Mouse (Mus musculus) C2C12 (cell line): ENCODE measurements around the gene Slc19a3. TPM values are rescaled to one million over a fixed set of nuclear protein-coding genes. Genes with fewer than 3 reads are reported as not detected.

ENCODE experiments used
- H3K27me3 ChIP-seq: one replicate; pipeline ENCODE4 v1.6.1; 2011; ENCODE audit not compliant: control insufficient read depth, insufficient read depth, insufficient read length
- H3K36me3 ChIP-seq: one replicate; pipeline ENCODE4 v1.6.1; 2011; ENCODE audit not compliant: control insufficient read depth, insufficient read depth
- H3K4me3 ChIP-seq: one replicate; pipeline ENCODE4 v1.5.1; 2011; ENCODE audit warnings: mild to moderate bottlenecking, control low read depth; ENCODE audit not compliant: poor library complexity, insufficient read depth, severe bottlenecking
- H3K79me2 ChIP-seq: one replicate; pipeline ENCODE4 v1.6.1; 2011; ENCODE audit not compliant: control insufficient read depth, insufficient read depth
- H3K79me3 ChIP-seq: one replicate; pipeline ENCODE4 v1.6.1; 2011; ENCODE audit warnings: low read depth, control low read depth
- H3ac ChIP-seq: one replicate; pipeline ENCODE3; 2011; ENCODE audit warnings: low read depth; ENCODE audit not compliant: control insufficient read depth, insufficient read length
- CEBPB ChIP-seq: IDR thresholded peaks from one replicate; pipeline ENCODE4 v1.6.1; 2011; ENCODE audit warnings: low read depth, mild to moderate bottlenecking, control low read depth, moderate library complexity
- CTCF ChIP-seq: IDR thresholded peaks from one replicate; pipeline ENCODE4 v1.5.1; 2011; ENCODE audit not compliant: control insufficient read depth, insufficient read depth, insufficient read length
- FOSL1 ChIP-seq: IDR thresholded peaks from one replicate; pipeline ENCODE4 v1.8.0; 2011; ENCODE audit warnings: mild to moderate bottlenecking, low read length; ENCODE audit not compliant: poor library complexity, insufficient read depth, severe bottlenecking
- MAX ChIP-seq: IDR thresholded peaks from one replicate; pipeline ENCODE4 v1.6.1; 2011; ENCODE audit warnings: mild to moderate bottlenecking, control low read depth
- MYOD1 ChIP-seq: IDR thresholded peaks from one replicate; pipeline ENCODE4 v1.6.1; 2011; ENCODE audit warnings: low read depth; ENCODE audit not compliant: control insufficient read depth, insufficient read length
- MYOG ChIP-seq: IDR thresholded peaks from one replicate; pipeline ENCODE4 v1.6.1; 2011; ENCODE audit not compliant: control insufficient read depth, insufficient read length; ENCODE audit errors: extremely low read depth
- USF1 ChIP-seq: IDR thresholded peaks from one replicate; pipeline ENCODE4 v1.6.1; 2011; ENCODE audit warnings: low read depth, mild to moderate bottlenecking, control low read depth, moderate library complexity
- polyA plus RNA-seq: library from polyadenylated mRNA; unstranded; fragments of >200 nt; fragmentation: generic; extraction: Trizol; gene quantifications from one replicate; pipeline ENCODE4 v1.2.1, GENCODE M21; 2012; ENCODE audit warnings: missing spikeins

Gene Slc19a3
- polyA plus RNA-seq, 1 experiment, result not detected

DNA sequence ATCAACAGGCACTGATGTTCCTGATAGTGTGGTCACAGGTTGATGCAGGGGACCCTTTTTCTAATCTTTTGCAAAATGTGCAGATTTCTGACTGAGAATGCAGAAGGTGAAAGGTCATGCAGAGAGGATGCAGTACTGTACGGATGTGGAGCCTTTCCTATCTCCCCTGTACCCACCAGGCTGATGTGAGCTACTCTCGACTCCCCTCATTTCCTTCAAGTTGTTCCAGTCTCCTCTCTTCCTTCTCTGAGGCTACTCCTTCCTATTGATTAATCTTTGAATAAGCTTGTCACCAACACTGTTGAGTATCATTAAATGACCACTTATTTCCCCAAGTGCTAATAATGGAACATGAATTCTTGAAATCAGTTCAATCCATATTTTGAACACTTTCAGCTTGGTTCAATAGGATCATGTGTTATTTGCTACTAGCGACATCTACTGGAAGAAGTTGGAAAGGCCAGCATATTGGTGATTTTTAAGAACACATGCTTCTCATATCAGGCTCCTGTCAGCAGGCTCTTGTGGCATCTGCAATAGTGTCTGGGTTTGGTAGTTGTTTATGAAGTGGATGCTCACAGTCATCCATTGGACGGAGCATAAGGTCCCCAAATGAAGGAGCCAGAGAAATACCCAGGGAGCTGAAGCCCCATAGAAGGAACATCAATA, 50.6 kb downstream of the Slc19a3 start:
- no peaks in the 10 kb centered on the region for H3K79me2 ChIP-seq
- no peak overlapping the region for H3ac ChIP-seq
- peaks cover 9% of the 10 kb centered on the region for H3K27me3 ChIP-seq
- H3K4me3 ChIP-seq, result no peak overlapping the region
- no peaks in the 10 kb centered on the region for H3K79me3 ChIP-seq
- TF ChIP-seq CEBPB (no peak), CTCF (no peak), MYOG (no peak), MYOD1 (no peak), MAX (no peak), FOSL1 (no peak), USF1 (no peak)
- no peaks in the 10 kb centered on the region for H3K36me3 ChIP-seq

DNA sequence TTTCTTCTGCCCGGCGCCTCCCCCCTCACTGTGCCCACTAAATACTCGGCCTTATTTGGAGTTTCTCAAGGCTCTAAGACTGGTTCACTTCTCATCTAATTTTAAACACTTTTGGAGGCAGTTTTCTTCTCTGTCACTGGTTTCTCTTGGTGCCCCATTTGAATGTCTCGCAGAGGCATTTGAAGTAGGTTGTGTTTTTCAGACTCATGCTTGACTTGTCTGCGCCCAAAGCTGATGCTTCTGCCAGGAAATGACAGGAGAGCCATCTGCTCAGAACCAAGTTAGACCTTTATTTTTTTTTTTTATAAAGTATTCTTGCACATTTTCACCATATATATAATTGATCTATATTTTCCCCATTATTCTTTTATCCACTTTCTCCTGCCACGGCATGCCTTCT, 51.5 kb downstream of the Slc19a3 start:
- no peaks in the 10 kb centered on the region for H3K36me3 ChIP-seq
- no peaks in the 10 kb centered on the region for H3K79me2 ChIP-seq
- no peak overlapping the region for H3K4me3 ChIP-seq
- no peak overlapping the region for H3ac ChIP-seq
- peaks cover 5% of the 10 kb centered on the region for H3K27me3 ChIP-seq
- no peaks in the 10 kb centered on the region for H3K79me3 ChIP-seq
- TF ChIP-seq MAX, result no peak

DNA sequence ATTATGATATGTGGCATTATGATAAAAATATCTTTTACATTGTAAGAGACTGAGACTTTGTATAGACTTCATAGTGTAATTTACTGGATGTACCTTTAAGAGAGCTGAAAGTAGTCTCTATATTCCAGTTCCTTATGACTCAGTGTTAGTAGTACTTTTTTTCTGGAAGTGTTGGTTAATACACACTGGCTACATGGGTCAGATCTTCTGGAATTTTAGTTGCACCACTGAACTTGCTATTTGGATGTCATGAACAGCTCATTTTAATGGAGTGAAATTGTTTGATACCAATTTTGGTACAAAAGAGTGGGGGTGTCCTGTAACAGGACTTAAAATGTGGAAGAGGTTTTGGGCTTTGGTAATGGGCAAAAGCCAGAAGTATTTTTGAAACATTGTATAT, 60.4 kb downstream of the Slc19a3 start:
- H3ac ChIP-seq, result no peak overlapping the region
- no peak for TF ChIP-seq MYOD1
- TF ChIP-seq MYOG, result no peak
- TF ChIP-seq USF1, result no peak
- TF ChIP-seq CTCF, result no peak
- TF ChIP-seq FOSL1, result no peak
- no peak for TF ChIP-seq MAX
- TF ChIP-seq CEBPB, result no peak
- H3K27me3 ChIP-seq, result no peaks in the 10 kb centered on the region

DNA sequence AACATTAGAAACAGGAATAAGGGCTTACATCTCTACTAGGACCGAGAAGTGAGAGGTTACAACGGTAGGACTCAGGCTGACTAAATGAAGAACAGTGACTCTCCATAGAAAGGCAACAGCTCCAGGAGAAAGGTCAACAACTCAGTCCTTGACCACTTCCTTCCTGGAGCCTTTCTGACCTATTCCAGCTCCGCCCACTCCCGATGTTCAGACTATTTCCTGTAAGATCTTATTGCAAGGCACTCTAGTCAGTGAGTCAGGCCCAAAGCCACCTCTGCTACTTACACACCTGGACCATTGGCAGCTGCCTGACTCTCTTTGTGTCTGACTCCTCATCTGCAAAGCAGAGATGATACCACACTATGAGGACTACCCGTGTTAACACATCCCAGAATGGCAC, 62.5 kb downstream of the Slc19a3 start:
- Histone ChIP-seq H3K27me3 (no peaks in the 10 kb centered on the region), H3K36me3 (no peaks in the 10 kb centered on the region), H3ac (no peak overlapping the region), H3K79me2 (no peaks in the 10 kb centered on the region), H3K79me3 (no peaks in the 10 kb centered on the region), H3K4me3 (no peak overlapping the region)
- TF ChIP-seq FOSL1 (no peak), MAX (no peak), USF1 (no peak), MYOD1 (no peak), CEBPB (no peak), CTCF (no peak), MYOG (no peak)

More for the DNA sequence above, 60.4 kb downstream of the Slc19a3 start:
- H3K79me3 ChIP-seq, result no peaks in the 10 kb centered on the region
- H3K79me2 ChIP-seq, result no peaks in the 10 kb centered on the region
- H3K4me3 ChIP-seq, result no peak overlapping the region
- no peaks in the 10 kb centered on the region for H3K36me3 ChIP-seq

DNA sequence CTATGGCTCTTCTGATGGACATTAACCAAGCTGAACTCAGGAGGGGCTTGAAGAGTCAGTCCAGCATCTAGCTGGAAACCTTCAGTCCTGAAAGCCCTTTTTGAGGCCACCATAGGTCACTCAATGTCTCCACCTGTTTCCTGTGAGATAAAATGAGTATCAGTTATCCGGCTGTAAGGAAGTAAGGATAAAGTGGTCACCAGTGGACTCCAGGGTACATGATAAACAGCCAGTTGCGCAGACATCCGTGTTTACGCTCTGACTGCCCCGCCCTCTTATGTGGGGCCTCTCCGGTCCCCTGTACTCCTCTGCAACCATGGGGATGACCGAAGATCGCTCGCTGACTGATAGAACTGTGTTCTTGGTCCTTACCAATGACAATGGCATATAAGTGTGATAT, 63.9 kb downstream of the Slc19a3 start:
- Histone ChIP-seq H3K79me3 (no peaks in the 10 kb centered on the region), H3K79me2 (no peaks in the 10 kb centered on the region), H3K27me3 (no peaks in the 10 kb centered on the region), H3K4me3 (no peak overlapping the region), H3ac (no peak overlapping the region), H3K36me3 (no peaks in the 10 kb centered on the region)
- TF ChIP-seq MYOD1 (no peak), MAX (no peak), CEBPB (no peak), USF1 (no peak), FOSL1 (no peak)

DNA sequence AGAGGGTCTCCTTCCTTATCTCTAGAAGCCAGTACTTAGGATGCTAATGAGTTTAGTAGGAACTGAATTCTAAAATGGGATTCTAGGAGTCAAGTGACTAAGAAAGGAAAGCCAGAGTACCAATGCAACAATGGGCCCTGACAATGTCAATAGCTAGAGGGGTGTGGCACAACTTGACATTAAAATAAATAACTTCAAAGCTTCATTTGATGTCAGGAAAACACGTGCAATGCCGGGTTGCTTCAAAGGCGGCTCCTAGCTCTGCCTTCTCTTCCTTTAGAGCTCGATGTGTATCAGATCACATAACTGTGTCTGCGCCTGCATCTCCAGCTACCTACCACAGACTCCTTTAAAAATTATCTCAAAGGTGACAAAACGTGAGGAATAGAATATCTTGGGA, 64.3 kb downstream of the Slc19a3 start:
- H3K36me3 ChIP-seq, result no peaks in the 10 kb centered on the region
- no peaks in the 10 kb centered on the region for H3K79me3 ChIP-seq
- no peak overlapping the region for H3ac ChIP-seq
- H3K27me3 ChIP-seq, result no peaks in the 10 kb centered on the region
- H3K79me2 ChIP-seq, result no peaks in the 10 kb centered on the region
- TF ChIP-seq MAX, result no peak
- TF ChIP-seq MYOD1, result no peak
- TF ChIP-seq FOSL1, result no peak
- TF ChIP-seq MYOG, result no peak
- TF ChIP-seq USF1, result no peak
- TF ChIP-seq CTCF, result no peak
- TF ChIP-seq CEBPB, result no peak
- H3K4me3 ChIP-seq, result no peak overlapping the region
